Mouse (Mus musculus) kidney, adult 11 months (tissue): ENCODE measurements around the gene Gm49721.
"Not testable (repeated sequence)": the region's sequence is repeated elsewhere in the genome, so short reads cannot be mapped to it uniquely, and the experiment has no call there.

Experiments
- DNase-seq: peaks from one replicate; pipeline ENCODE4 v3.0.0; 2022

Gene Gm49721

DNA sequence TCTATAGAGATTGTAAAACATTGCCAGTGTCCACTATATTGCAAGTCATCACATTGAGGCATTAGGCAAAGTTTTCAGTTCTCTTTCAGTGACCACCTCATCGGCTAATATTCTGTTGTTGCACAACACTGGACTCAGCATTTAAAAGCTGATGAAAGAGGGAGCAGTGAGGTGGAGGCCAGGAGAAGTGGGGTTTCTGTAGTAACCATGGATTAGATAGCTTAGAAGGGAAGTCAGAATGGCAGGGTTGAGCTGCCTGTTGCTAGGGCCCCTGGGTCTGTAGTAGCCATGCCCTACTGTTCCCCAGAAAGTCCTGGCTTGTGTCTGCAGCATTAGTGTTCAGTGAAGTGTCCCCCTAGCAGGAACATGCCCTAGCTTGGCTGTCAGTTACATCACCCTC is 7.4 kb downstream of the Gm49721 start:
- not testable (repeated sequence) for DNase-seq

DNA sequence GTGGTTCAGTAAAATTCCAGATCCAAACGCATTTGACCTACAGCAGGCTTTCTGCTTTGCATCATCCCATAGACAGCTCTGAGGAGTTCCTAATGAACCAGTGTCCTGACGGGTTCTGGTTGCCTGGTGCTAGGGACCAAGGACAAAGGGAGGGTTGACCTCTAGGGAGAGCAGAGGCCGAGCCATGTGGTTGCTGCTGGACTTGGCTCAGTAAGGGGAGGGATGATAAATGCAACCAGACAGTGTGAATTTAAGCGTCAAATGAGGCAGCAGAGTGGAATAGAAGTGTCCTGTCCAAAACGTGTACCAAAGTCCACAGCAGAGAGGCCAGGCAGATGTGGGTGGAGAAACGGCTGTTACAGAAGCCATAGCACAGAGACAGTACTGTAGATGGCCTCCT is 16.8 kb downstream of the Gm49721 start:
- not testable (repeated sequence) for DNase-seq

DNA sequence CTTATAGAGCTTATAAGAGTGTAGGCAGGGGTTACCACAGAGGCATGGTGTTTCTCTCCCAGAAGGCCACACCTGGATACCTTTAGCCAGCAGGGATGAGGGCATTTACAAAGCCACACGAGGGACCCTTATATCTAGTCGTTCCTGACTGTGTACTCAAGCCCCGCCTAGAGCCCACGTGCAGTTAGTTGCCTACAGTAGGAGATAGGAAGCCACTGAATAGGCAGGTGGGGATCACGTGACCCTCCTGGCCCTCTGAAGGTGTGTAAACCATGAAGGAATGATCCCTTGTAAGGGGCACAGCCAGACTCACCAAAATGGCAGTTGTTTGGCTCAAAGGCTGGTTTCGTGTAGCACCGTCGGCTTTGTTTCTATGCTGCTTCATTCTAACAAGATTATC is 18.1 kb downstream of the Gm49721 start:
- DNase-seq, result not testable (repeated sequence)

DNA sequence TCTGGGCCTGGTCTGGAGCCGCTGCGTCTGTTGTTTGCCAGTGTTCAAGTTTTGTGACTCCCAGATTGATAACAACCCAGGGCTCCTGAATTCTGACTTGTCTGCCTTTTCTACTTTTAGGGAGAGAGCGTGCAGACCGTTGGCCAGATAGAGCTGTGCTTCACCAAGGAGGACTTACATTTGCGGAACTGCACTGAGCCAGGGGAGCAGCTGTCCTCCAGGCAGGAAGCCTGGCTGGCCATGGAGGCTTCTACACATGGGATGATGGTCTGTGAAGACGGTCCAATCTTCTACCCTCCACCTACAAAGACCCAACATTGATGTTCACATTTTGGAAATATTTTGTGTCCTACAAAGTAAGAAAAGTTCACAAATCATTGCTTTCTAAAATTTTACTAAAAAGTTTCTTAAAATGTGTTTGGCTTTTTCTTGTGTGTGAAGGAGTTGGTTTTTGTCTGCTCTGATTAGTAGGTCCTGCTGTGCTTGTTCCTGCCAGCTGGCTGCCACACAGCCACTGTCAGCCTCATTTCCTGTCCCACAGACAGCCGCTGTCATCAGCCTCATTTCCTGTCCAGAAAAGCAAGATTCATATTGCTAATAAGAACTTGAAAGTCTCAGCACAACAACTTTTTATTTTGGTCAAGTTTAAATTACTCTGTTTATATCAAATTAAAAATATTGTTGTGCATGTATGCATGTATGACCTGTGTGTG is 19.2 kb downstream of the Gm49721 start:
- not testable (repeated sequence) for DNase-seq

DNA sequence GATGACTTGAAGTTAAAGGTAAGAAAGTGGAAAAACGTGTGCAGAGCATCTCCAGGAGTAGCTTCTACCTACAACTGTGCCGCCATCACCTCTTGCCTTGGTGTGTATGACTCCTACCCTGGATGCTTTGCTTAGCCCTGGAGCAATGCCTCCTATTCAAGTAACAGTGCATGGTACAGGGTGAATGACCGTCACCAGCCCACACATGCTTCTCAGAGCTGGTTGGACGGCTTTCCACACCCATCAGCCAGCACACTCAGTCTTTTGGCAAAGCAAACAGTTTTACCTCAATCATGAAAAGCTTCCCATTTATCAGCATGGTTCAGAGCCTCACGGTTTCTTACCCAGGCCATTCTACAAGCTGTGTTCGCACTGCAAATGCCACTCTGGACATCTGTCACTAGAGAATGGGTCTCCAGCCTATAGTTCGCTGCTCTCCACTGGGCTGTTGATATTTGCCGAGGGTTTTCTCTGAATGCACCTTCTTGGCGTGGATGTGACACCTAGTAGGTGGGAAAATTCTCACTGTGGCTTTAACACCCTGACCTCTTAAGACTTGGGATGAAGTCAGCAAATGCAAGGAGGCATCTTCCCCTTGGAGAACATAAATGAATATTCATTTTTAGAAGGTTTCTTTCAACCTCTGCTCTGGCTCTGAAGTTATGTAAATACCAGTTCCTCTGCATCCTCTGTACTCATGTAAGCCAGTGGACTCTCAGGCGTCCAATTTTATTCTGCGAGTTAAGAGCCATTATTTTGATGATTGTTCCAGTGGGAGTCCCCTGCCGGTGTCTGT is 23.3 kb downstream of the Gm49721 start:
- not testable (repeated sequence) for DNase-seq

DNA sequence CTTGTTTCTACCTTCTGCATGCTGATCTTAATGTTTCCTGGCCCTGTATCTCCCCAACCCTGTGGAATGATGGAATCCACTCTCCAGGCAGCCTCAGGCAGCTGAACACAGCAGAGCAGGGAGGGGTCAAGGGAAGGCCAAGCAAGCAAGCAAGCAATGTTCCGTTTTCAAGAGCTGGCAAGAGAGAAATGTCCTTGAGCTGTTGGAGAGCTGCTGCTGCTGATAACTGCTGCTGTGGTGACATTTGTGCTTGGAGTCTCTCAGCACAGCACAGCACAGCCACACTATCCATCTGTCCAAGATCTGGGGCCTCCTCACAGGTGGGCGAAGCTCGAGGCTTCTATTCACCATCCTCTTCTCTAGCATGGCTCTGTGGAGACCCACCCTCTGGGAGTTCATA is 24.7 kb downstream of the Gm49721 start:
- not testable (repeated sequence) for DNase-seq

DNA sequence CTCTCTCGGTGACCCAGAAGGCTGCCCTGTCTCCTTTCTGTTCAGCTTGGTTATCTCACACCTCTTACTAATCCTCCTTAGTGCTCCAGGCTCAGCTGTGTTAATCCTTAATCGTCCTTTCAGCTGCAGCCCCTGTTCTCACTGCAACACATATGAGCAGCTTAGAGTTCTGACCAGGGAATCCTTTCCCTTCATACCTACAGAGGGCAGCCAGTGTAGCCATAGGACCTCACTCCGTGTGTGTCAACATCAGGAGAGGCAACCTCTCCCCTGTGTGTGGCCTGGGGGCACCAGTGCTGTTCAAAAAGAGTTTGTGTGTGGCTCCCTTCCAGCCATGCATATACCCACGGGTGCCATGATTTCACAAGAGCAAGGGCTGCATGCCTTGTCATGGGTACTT is 26.9 kb downstream of the Gm49721 start:
- not testable (repeated sequence) for DNase-seq

DNA sequence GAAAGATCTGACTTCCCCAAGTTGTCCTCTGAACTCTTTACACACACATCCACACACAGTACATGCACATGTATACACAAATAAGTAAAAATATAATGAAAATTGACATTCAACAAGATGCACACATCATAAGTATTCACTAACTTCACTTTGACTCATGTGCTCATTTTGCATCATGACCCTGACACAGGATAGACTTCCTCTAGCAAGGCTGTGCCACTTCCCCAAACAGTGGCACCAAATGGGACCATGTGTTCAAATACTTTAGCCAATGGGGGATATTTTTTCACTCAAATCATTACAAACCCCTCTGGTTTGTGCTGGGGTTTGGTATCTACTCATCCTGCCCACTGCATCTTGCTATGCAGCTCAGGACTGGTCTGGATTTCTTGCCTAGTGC is 30.2 kb downstream of the Gm49721 start:
- not testable (repeated sequence) for DNase-seq

DNA sequence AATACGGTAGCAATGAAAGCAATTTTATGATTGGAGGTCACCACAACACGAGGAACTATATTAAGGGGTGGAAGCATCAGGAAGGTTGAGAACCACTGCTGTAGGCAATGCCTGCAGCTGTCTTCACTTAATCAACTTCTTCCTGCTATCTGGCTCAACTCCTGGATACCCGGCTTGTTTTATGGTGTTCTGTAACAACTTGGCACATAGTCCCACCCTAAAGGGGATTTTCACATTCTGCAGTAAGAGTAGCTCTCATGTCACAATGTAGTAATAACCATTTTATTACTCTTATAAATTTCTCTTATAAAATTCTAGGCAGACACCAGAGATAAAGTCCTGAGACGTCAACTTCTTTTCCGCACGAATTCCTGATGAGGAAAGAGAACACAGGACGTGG is 30.7 kb downstream of the Gm49721 start:
- DNase-seq, result not testable (repeated sequence)

DNA sequence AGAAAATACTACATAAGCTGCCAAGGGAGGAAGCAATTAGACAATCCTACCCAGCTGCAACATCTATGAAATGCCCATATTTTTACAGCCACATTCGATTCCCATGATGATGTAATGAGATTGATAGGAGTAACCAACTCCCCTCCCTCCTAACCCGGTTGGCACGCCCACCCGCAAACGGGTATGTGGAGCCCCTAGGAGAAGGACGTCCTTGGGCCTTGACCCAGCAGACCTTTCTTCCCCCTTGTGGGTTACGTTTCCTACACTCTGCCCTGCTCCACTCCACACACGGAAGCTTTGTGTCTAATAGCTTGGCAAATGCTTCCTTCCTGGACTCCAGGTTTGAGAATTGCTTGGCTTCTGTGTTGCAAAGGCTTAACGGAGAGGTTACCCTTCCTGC is 31.2 kb downstream of the Gm49721 start:
- DNase-seq, result not testable (repeated sequence)

DNA sequence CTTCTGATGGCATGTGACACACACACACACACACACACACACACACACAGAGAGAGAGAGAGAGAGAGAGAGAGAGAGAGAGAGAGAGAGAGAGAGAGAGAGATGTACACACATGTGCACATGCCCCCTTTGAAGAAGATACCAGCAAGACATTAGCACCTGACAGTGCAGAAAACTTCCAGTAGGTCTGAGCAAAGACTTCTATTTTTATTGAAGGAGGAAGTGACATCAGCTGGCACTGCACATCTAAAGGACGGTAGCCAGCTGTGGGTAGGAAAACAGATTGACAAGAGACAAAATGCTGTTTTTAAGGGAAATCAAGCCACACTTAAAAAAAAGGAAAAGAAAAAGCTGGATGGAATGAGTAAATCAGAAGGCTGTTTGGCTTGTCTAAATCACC is 35.5 kb downstream of the Gm49721 start:
- DNase-seq, result not testable (repeated sequence)

DNA sequence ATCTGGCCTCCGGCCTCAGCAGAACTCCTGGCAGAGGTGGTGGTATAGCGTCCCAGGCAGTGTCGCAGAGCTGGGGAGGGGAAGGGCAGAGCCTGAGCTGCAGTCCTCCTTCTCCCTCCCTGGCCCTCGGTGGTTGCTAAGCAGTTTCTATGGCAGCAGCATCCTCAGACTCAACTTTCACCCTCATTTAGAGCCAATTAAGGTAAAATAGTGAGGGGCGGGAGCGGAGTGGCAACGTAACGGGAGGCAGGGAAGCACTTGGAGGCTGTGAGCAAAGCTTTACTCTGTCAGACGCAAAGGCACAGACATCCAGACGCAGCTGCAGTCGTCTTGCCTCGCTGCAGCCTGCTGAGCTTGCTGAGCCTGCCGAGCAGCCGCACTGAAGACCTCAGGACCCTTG is 46.6 kb downstream of the Gm49721 start, which contains the start of gene Gm1604a:
Gene Gm1604a (plus strand): TSS at position 312 of the 400 bp plus-strand sequence.
- DNase-seq, result not testable (repeated sequence)

DNA sequence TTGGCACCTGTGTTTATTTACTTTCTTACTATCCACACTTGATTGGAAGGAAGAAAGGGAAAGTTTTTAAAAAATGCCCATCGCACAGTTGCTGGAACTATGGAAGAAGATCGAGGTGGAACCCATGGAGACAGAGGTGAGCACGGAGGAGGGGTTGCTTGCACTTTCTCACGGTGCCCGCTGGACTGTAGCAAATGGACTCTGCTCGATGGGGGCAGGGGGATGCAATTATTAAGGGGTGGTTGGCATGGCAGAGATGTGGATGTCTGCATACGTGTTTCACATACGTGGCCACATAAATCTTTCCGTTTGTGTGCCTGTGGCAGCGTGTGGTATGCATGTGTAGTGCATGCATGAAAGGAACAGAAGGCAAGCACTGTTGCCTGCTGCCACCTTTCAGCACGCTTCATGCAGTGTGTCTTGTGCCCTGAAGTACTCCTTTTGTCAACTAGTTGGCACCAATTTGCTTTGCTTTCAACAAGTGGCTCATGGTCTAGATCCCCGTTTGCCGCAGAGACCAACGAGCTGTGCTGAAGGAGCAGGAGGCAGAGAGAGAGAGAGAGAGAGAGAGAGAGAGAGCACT is 47.2 kb downstream of the Gm49721 start:
- DNase-seq, result not testable (repeated sequence)

DNA sequence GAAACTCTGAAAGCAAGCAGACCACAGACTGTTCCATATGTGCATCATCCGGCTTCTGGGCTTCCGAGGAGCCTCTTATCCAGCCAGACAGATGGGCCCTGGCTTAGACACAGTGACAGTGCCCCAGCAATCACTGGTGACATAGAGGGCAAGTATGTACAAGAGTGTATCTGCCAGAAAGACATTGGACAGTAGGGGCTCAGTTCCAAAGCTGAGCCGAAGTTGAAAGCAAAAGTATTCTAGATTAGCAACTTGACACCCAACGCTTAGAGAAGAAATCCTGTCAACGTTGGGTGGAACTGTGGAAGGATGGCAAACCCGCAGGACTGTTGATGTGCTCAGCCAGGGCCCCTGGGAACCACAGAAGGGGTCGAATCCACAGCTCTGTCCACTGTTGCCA is 51.5 kb downstream of the Gm49721 start:
- DNase-seq, result peak; percentile 14

DNA sequence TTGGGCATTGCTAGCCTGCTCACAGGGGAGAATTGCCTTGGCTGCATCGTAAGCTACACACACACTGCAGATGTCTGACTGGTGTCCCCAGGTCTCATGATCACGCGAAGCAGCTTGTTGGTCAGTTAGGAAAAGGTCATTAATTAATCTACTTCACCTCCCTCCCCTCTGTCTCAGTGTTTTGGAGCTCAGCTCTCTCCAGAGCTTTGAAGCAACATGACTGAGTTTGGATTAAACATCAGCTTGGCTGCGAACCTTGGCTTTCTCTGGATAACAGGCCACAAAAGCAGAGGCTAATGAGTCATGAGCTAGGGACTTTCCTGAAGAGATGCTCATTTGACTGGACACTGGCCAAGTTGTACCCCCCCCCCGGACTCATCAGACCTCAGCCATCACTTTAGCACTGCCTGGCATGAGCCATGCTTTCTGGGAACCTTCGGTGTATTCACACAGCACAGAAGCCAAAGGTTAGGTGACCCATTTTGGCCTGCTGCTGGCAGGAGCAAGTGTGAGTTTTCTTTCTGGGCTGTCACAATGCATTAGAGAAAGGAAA is 52.0 kb downstream of the Gm49721 start:
- peak; percentile 19 for DNase-seq

DNA sequence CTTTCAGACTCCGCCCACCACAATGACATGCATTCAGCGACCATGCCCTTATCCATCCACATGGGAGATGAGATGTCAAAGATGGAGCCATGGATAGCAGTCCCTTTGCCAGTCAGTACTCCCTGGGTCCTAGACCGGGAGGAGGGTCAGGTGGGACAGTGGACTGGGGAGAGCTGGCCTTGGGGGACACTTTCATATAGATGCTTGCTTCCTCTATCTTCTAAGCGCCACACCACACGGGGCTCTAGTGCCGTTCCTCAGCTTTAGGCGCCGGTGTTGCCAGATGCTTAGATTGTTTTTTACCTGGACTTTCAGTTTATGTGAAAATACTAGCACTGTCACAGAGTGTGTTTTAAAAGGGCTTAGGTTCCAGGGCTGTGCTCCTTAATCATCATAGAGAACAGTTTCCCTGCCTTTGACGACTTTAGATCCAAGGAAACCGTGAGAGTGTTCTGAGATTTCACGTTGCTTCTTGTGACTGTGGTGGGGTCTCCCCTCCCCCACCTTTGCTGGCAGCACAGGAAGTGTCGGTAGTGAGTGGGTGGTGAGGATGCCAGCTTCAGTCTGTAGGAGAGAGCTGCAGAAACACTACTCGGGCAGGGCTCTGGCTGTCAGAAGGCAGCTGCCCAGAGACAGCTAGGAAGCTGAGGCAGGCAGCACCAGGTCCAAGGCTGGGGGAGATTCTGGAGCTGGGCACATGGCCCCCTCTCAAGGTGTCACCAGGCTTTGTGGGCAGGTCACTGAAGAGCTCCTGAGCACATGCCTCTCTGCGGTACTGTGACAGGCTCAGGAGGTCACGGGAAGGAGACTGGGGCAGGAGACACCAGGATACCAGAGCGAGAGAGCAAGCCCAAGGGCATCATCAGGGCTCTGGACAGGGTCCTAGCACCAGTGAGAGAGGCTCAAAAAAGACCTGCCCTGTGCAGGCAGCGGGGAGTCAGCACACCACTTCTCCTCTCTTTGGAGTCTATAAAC is 54.8 kb downstream of the Gm49721 start:
- DNase-seq, result not testable (repeated sequence)

DNA sequence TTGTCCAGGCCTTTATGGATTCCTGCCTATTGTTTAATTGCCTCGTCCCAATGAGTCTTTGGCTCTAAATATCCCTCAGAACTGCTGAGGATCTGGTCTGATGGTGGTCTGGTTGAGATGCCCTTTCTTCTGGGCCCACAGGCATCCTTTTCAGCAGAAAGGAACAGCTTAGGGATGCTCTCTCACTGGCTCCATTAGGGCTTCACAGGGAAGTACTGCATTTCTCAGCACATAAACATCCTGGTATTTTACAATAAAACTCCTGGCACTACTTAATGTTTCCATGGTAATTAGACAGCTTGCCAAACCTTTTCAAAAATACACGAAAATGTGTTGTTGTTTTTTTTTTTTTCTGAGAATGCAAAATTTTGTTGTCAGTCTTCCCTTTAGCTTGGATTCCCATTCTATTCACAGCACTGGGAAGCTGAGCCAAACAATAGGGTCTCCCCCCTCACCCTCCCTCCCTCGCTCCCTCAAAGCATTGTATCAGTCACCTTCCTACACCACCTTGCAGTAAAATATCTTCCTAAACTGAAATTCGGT is 90.4 kb downstream of the Gm49721 start:
- not testable (repeated sequence) for DNase-seq

DNA sequence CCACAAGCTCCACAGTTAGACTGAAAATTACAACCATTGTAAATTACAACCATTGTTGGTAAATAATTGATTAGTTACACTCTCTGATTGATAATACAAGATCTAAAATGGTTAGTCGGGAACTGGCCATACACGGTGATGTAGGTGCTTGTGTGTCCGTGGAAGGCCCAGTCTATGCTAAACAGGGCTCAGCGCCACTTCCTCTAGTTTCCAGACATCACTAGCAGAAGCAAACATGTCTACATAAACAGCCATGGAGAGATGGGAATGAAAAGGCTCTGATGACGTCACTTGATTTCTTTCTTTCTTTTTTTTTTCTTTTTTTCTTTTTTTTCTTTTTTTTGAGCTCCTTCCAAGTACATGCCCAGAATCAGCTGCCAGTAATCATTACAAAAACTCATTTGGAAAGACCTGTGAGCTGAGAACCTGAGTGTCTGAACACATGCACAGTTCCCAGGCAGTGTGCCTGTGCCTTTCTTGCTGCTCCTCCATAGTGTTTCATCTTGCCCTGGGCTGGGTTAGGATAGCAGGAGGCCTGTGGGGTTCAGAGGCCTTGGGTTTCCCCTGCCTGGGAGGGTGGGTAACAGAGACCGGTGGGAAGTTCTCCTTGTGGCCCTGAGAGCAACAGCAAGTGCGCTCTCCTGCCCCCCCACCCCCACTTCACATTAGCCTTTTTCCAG is 91.0 kb downstream of the Gm49721 start:
- not testable (repeated sequence) for DNase-seq

DNA sequence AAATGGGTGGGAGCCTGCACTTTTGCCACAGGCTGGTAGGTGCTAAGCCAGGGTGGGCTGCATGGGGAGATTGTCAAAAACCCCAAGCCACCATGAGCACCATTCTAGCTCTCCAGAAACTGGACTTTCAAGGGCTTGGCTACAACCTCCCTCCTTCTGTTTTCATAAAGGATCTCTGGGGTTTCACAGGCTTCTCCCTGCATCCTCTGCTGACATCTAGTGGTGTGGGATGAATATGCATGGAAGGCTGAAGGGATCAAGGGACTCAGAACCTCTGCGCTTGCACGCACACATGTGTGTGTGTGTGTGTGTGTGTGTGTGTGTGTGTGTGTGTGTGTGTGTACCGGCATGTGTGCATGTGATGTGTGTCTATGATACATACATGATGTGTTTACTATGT is 95.8 kb downstream of the Gm49721 start:
- not testable (repeated sequence) for DNase-seq

DNA sequence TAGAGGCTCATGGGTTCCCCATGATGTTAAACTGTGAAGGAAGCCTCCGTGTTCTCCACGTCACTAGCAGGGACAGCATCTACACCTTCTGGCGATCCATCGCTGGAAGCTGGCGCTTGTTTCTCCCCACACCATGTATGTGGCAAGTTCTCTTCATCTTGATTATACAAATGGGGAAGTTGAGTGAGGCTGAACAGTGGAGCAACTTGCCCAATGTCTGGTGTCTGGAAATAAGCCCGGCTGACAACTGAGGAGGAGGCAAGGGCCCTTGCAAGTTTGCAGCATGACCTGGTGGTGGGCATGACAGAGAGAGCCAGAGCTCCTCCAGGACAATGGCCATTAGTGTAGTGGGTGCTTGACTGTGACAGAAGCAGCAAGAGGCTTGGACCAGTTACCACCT is 96.8 kb downstream of the Gm49721 start:
- DNase-seq, result not testable (repeated sequence)

DNA sequence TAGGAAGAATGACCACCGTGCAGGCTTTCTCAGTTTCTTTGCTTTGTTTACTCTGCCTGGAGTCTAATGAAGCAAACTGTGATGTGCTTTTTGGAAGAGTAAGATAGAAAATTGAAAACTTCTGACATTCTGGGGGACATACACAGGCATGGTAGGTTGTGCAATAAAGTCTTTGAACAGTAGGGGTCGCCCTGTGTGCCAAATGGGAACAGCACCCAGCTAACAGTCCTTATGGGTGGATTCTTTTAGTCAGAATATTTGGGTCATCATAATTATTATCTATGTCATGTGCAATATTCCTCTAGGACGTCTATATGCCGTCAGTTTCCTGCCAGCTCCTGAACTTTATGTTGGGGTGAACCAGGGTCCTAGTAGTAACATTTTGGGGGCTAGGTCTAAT is 100.9 kb downstream of the Gm49721 start:
- peak; percentile 14 for DNase-seq
